Mouse (Mus musculus): Measurements from ENCODE around the gene Uchl3. TPM values are rescaled to one million over a fixed set of nuclear protein-coding genes. Genes with fewer than 3 reads are reported as not detected.

The Uchl3 gene
- polyA plus RNA-seq, 1 experiment = 20.3 TPM

- 68% methylated on average over 2 of the region's 2 CpGs for WGBS
- Histone ChIP-seq H3K4me3 (ENCODE audit: insufficient read depth, low read depth, low read length) (no peak overlapping the region), H3K27me3 (replicated peaks; ENCODE audit: control insufficient read depth, insufficient read depth, low read length) (no peaks in the 10 kb centered on the region), H3K27ac (ENCODE audit: insufficient read depth, low read depth, low read length) (no peak overlapping the region), H3K4me1 (ENCODE audit: control insufficient read depth, insufficient read depth, low read length) (no peaks in the 10 kb centered on the region), H3K36me3 (ENCODE audit: control insufficient read depth, insufficient read depth, low read length) (no peaks in the 10 kb centered on the region)
- no peak for TF ChIP-seq CTCF (conservative IDR thresholded peaks at IDR 0.05; ENCODE audit: insufficient read depth, insufficient read length, low read depth, low read length)
- TF ChIP-seq POLR2A (IDR thresholded peaks at IDR 0.05; ENCODE audit: low read depth, low read length) = no peak
- DNase-seq = no peak
Observed at GRCm38 (mm10) chr14:101714414-101714813, 60.6 kb downstream of the Uchl3 start.

GRCm38 (mm10) chr14:101729237-101729971 is 75.6 kb downstream of the Uchl3 start, which contains the start of the genes Gm9922 and Lmo7:
Gene Gm9922, minus strand, starts transcription at chr14:101729814.
Gene Lmo7, plus strand, starts transcription at chr14:101729957.
- H3K27me3 ChIP-seq (replicated peaks; ENCODE audit: control insufficient read depth, insufficient read depth, low read length) = no peaks in the 10 kb centered on the region
- WGBS = under 1% methylated on average over 51 of the region's 51 CpGs
- H3K27ac ChIP-seq (ENCODE audit: insufficient read depth, low read depth, low read length) = peak within 1 kb of the TSS; percentile 99
- peak; percentile 40 for TF ChIP-seq POLR2A (IDR thresholded peaks at IDR 0.05; ENCODE audit: low read depth, low read length)
- no peak for TF ChIP-seq CTCF (conservative IDR thresholded peaks at IDR 0.05; ENCODE audit: insufficient read depth, insufficient read length, low read depth, low read length)
- H3K4me1 ChIP-seq (ENCODE audit: control insufficient read depth, insufficient read depth, low read length) = peaks cover 17% of the 10 kb centered on the region
- peak within 1 kb of the TSS; percentile 94 for H3K4me3 ChIP-seq (ENCODE audit: insufficient read depth, low read depth, low read length)
- DNase-seq = peak; percentile 96
- H3K36me3 ChIP-seq (ENCODE audit: control insufficient read depth, insufficient read depth, low read length) = no peaks in the 10 kb centered on the region; the same call in 1 of the 2 replicates

- TF ChIP-seq POLR2A (IDR thresholded peaks at IDR 0.05; ENCODE audit: low read depth, low read length) = no peak
- TF ChIP-seq CTCF (conservative IDR thresholded peaks at IDR 0.05; ENCODE audit: insufficient read depth, insufficient read length, low read depth, low read length) = no peak
- no peaks in the 10 kb centered on the region for H3K27me3 ChIP-seq (replicated peaks; ENCODE audit: control insufficient read depth, insufficient read depth, low read length)
- H3K27ac ChIP-seq (ENCODE audit: insufficient read depth, low read depth, low read length) = peak overlapping the region; percentile 71
- H3K4me1 ChIP-seq (ENCODE audit: control insufficient read depth, insufficient read depth, low read length) = peaks cover 17% of the 10 kb centered on the region
- H3K36me3 ChIP-seq (ENCODE audit: control insufficient read depth, insufficient read depth, low read length) = no peaks in the 10 kb centered on the region; the same call in 1 of the 2 replicates
- 2% methylated on average over 28 of the region's 28 CpGs for WGBS
- peak overlapping the region; percentile 94 for H3K4me3 ChIP-seq (ENCODE audit: insufficient read depth, low read depth, low read length)
- no peak for DNase-seq
Observed at GRCm38 (mm10) chr14:101729972-101730692, 76.4 kb downstream of the Uchl3 start.

DNA sequence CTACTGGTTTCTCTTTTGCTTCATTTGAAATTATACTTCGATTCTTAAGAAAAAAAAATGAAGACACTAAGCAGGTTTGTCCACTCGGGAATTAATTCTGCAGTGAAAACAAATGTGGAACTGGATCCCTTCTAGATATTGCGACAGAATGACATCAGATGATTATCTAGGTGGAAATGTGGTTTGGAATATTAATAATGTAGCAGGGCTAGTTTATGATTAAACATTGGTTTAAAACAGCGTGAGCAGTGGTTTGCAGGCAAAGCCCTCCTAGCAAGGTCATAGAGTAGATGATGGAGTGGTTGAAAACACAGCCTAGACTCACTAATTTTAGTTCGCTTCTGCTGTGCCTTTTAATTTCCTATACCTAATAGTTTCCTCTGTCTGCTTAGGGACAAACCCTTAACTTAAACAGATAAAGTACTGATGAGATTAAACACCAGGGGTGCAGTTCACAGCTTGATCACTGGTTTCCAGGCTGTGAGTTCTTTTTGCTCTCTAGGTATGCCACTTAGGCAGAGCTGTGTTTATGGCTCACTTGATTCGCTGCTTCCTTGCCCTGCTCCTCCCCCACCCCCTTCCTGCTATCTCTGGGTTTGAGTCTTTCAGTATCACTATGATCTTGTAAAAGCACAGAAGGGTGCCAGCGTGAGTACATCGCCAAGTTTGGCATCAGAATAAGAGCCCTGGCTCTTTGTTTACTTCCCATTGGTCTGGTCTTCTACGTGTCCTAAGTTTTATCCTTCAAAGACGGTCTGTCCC is 80.0 kb downstream of the Uchl3 start:
- TF ChIP-seq POLR2A (IDR thresholded peaks at IDR 0.05; ENCODE audit: low read depth, low read length) (no peak), CTCF (conservative IDR thresholded peaks at IDR 0.05; ENCODE audit: insufficient read depth, insufficient read length, low read depth, low read length) (no peak)
- H3K4me1 ChIP-seq (ENCODE audit: control insufficient read depth, insufficient read depth, low read length) = peaks cover 12% of the 10 kb centered on the region
- H3K27ac ChIP-seq (ENCODE audit: insufficient read depth, low read depth, low read length) = peak overlapping the region; percentile 81
- peak; percentile 53 for DNase-seq
- H3K36me3 ChIP-seq (ENCODE audit: control insufficient read depth, insufficient read depth, low read length) = no peaks in the 10 kb centered on the region
- H3K27me3 ChIP-seq (replicated peaks; ENCODE audit: control insufficient read depth, insufficient read depth, low read length) = no peaks in the 10 kb centered on the region
- 23% methylated on average over 10 of the region's 10 CpGs for WGBS
- H3K4me3 ChIP-seq (ENCODE audit: insufficient read depth, low read depth, low read length) = no peak overlapping the region

GRCm38 (mm10) chr14:101737501-101737900 is 83.7 kb downstream of the Uchl3 start:
- Histone ChIP-seq H3K4me3 (ENCODE audit: insufficient read depth, low read depth, low read length) (no peak overlapping the region), H3K36me3 (ENCODE audit: control insufficient read depth, insufficient read depth, low read length) (no peaks in the 10 kb centered on the region), H3K27ac (ENCODE audit: insufficient read depth, low read depth, low read length) (no peak overlapping the region), H3K4me1 (ENCODE audit: control insufficient read depth, insufficient read depth, low read length) (peaks cover 11% of the 10 kb centered on the region), H3K27me3 (replicated peaks; ENCODE audit: control insufficient read depth, insufficient read depth, low read length) (no peaks in the 10 kb centered on the region)
- WGBS = 80% methylated on average over 4 of the region's 4 CpGs
- no peak for TF ChIP-seq CTCF (conservative IDR thresholded peaks at IDR 0.05; ENCODE audit: insufficient read depth, insufficient read length, low read depth, low read length)
- no peak for TF ChIP-seq POLR2A (IDR thresholded peaks at IDR 0.05; ENCODE audit: low read depth, low read length)
- DNase-seq = no peak

Other genes with a start within 250 kb of the Uchl3 start
- gene Tbc1d4, start 44.8 kb upstream of the Uchl3 start, polyA plus RNA-seq (2012; rRNA removed) = 7.4 and 8.9 TPM in 2 replicates
- 40.6 and 48.6 TPM in 2 replicates for gene Commd6, start 13.3 kb upstream of the Uchl3 start, polyA plus RNA-seq (2012; rRNA removed)
- gene Gm9922, start 75.8 kb downstream of the Uchl3 start, polyA plus RNA-seq (2012; rRNA removed) = 10.2 and 13.3 TPM in 2 replicates
- gene Lmo7, start 76.0 kb downstream of the Uchl3 start, polyA plus RNA-seq (2012; rRNA removed) = 40.0 and 53.1 TPM in 2 replicates

Measured in kidney, adult 2 months (tissue).